Comparison of ENCODE assay signal across 26 mouse cellular contexts in genomic region chr1:73123012-73123411, GRCm38 (mm10).
DNase-seq lines count a peak whose midpoint lies in the region; ATAC-seq and TF ChIP-seq lines count a peak whose summit lies in the region.
"Had no signal": no experiment of that assay in that cellular context is flagged by ENCODE, and none has a peak within 500 bp of the region (broad histone marks: within the 10 kb centered on the region; RNA-seq: fewer than 3 reads in every experiment).

No protein-coding gene starts in this region.

- no peak for TF ChIP-seq CTCF in embryonic fibroblast, embryonic 13.5 days (IDR thresholded peaks at IDR 0.05; ENCODE audit: borderline replicate concordance, insufficient read depth, low read length)

- no peak; the same call in 1 of the 2 replicates for ATAC-seq in embryonic facial prominence, embryonic 14.5 days (ENCODE audit: low read depth)
- ATAC-seq in limb, embryonic 14.5 days (ENCODE audit: low FRiP score, low read depth): peak; percentile 57; the same call in 1 of the 2 replicates
- no peak for ATAC-seq in inflammation-experienced regulatory T-cells, adult 6 months
- ATAC-seq: activated CD4-positive, CD25-positive, alpha-beta regulatory T cell, adult 4 months; CD4-positive, CD25-positive, alpha-beta regulatory T cell, adult 4 months; forebrain, embryonic 14.5 days; forebrain, embryonic 16.5 days; Patski had no signal

- H3K9ac ChIP-seq in embryonic facial prominence, embryonic 14.5 days (ENCODE audit: low read depth, low read length): no peak overlapping the region
- H3K9ac ChIP-seq in limb, embryonic 14.5 days (ENCODE audit: low read depth, low read length, severe bottlenecking): no peak overlapping the region
- H3K9ac ChIP-seq: embryonic facial prominence, embryonic 13.5 days; forebrain, embryonic 12.5 days had no signal

- peaks cover 13% of the 10 kb centered on the region for H3K4me1 ChIP-seq in embryonic facial prominence, embryonic 14.5 days (ENCODE audit: control insufficient read depth, insufficient read depth, low read length)
- peaks cover 11% of the 10 kb centered on the region for H3K4me1 ChIP-seq in embryonic facial prominence, embryonic 10.5 days
- H3K4me1 ChIP-seq in limb, embryonic 14.5 days (ENCODE audit: control insufficient read depth, insufficient read depth, low read length): peaks cover 5% of the 10 kb centered on the region; the same call in 1 of the 2 replicates
- peaks cover 2% of the 10 kb centered on the region; the same call in 1 of the 2 replicates for H3K4me1 ChIP-seq in limb, embryonic 10.5 days
- H3K4me1 ChIP-seq in embryonic fibroblast, embryonic 13.5 days (ENCODE audit: control insufficient read depth, insufficient read depth, low read length): 0 out of 2 replicates have a peak, but pooled peaks cover 8% of the 10 kb centered on the region
- H3K4me1 ChIP-seq: forebrain, embryonic 12.5 days had no signal

- peak; percentile 53 for DNase-seq in embryonic facial prominence, embryonic 14.5 days (ENCODE audit: low spot score)
- no peak for DNase-seq in embryonic facial prominence, embryonic 10.5 days (ENCODE audit: low spot score)
- peak; percentile 38 for DNase-seq in limb, embryonic 14.5 days (ENCODE audit: low spot score)
- no peak for DNase-seq in limb, embryonic 10.5 days (ENCODE audit: low spot score)
- peak; percentile 32 for DNase-seq in skeletal muscle tissue, adult 2 months (ENCODE audit: low read depth, low spot score)
- DNase-seq: adrenal gland, adult 8-10 months; adrenal gland, postnatal 14 days; adrenal gland, postnatal 36 days; B cell, adult 2 months; cerebellum, adult 11-12 months; cerebellum, adult 2 months; cerebellum, adult 9-10 months; cerebellum, postnatal 10 days; cerebellum, postnatal 25 days had no signal

- no peaks in the 10 kb centered on the region for H3K36me3 ChIP-seq in embryonic facial prominence, embryonic 14.5 days (ENCODE audit: control insufficient read depth, insufficient read depth, low read length)
- no peaks in the 10 kb centered on the region for H3K36me3 ChIP-seq in embryonic facial prominence, embryonic 10.5 days (replicated peaks)
- H3K36me3 ChIP-seq in limb, embryonic 14.5 days (ENCODE audit: control insufficient read depth, insufficient read depth, low read length): no peaks in the 10 kb centered on the region
- H3K36me3 ChIP-seq in limb, embryonic 10.5 days: no peaks in the 10 kb centered on the region
- H3K36me3 ChIP-seq: embryonic facial prominence, embryonic 13.5 days; forebrain, embryonic 10.5 days; forebrain, embryonic 12.5 days; G1E had no signal

- TF ChIP-seq POLR2A in limb, embryonic 14.5 days (IDR thresholded peaks at IDR 0.05; ENCODE audit: borderline replicate concordance, extremely low read depth, insufficient read depth, insufficient read length): no peak
- no peak for TF ChIP-seq POLR2A in embryonic fibroblast, embryonic 13.5 days (IDR thresholded peaks at IDR 0.05; ENCODE audit: low read depth, low read length)

- no peaks in the 10 kb centered on the region for H3K27me3 ChIP-seq in embryonic facial prominence, embryonic 14.5 days (replicated peaks; ENCODE audit: control insufficient read depth, insufficient read depth, low read length)
- H3K27me3 ChIP-seq in embryonic facial prominence, embryonic 10.5 days (replicated peaks; ENCODE audit: low read depth, poor library complexity, severe bottlenecking): no peaks in the 10 kb centered on the region
- H3K27me3 ChIP-seq in limb, embryonic 14.5 days (ENCODE audit: control insufficient read depth, insufficient read depth, low read length): no peaks in the 10 kb centered on the region
- H3K27me3 ChIP-seq in limb, embryonic 10.5 days (ENCODE audit: low read depth, poor library complexity, severe bottlenecking): no peaks in the 10 kb centered on the region
- H3K27me3 ChIP-seq: embryonic facial prominence, embryonic 13.5 days; forebrain, embryonic 12.5 days; Patski had no signal

- H3K27ac ChIP-seq in embryonic facial prominence, embryonic 14.5 days (replicated peaks; ENCODE audit: low read depth, low read length): no peak overlapping the region
- H3K27ac ChIP-seq in embryonic facial prominence, embryonic 10.5 days (replicated peaks): no peak overlapping the region
- H3K27ac ChIP-seq in limb, embryonic 14.5 days (replicated peaks; ENCODE audit: low read depth, low read length): no peak overlapping the region
- no peak overlapping the region for H3K27ac ChIP-seq in limb, embryonic 10.5 days
- H3K27ac ChIP-seq in embryonic fibroblast, embryonic 13.5 days (ENCODE audit: insufficient read depth, low read length): peak overlapping the region; percentile 29
- H3K27ac ChIP-seq: embryonic facial prominence, embryonic 13.5 days; forebrain, embryonic 10.5 days; forebrain, embryonic 12.5 days had no signal

- no peak overlapping the region for H3K4me2 ChIP-seq in embryonic facial prominence, embryonic 14.5 days (ENCODE audit: low read depth, low read length)
- H3K4me2 ChIP-seq in limb, embryonic 14.5 days (replicated peaks; ENCODE audit: low read depth, low read length, severe bottlenecking): no peak overlapping the region
- H3K4me2 ChIP-seq: embryonic facial prominence, embryonic 13.5 days; forebrain, embryonic 12.5 days had no signal

- 78% methylated on average over 9 of the region's 9 CpGs for whole genome bisulfite sequencing in embryonic facial prominence, embryonic 14.5 days
- WGBS in embryonic facial prominence, embryonic 10.5 days: 83% methylated on average over 9 of the region's 9 CpGs
- 59% methylated on average over 9 of the region's 9 CpGs for WGBS in limb, embryonic 14.5 days
- 89% methylated on average over 9 of the region's 9 CpGs for WGBS in limb, embryonic 10.5 days

- H3K9me3 ChIP-seq in embryonic facial prominence, embryonic 14.5 days (ENCODE audit: control insufficient read depth, low read length): no peaks in the 10 kb centered on the region
- H3K9me3 ChIP-seq in embryonic facial prominence, embryonic 10.5 days: no peaks in the 10 kb centered on the region
- no peaks in the 10 kb centered on the region for H3K9me3 ChIP-seq in limb, embryonic 14.5 days (ENCODE audit: control insufficient read depth, low read length)
- no peaks in the 10 kb centered on the region for H3K9me3 ChIP-seq in limb, embryonic 10.5 days (replicated peaks)
- H3K9me3 ChIP-seq: embryonic facial prominence, embryonic 13.5 days; forebrain, embryonic 10.5 days; forebrain, embryonic 12.5 days; G1E had no signal

- no peak overlapping the region for H3K4me3 ChIP-seq in embryonic facial prominence, embryonic 14.5 days (ENCODE audit: low read depth, low read length)
- H3K4me3 ChIP-seq in embryonic facial prominence, embryonic 10.5 days: no peak overlapping the region
- H3K4me3 ChIP-seq in limb, embryonic 14.5 days (replicated peaks; ENCODE audit: low read length): no peak overlapping the region
- H3K4me3 ChIP-seq in limb, embryonic 10.5 days: no peak overlapping the region
- H3K4me3 ChIP-seq in embryonic fibroblast, embryonic 13.5 days (ENCODE audit: insufficient read depth, low read length): no peak overlapping the region
- H3K4me3 ChIP-seq: embryonic facial prominence, embryonic 13.5 days; erythroblast, embryonic 14.5 days; forebrain, embryonic 10.5 days; forebrain, embryonic 12.5 days had no signal

Comparison
In these comparisons a context has a peak if more than half of its experiments do, and no peak if none do; other contexts are left out.
1. DNase-seq: peak in embryonic facial prominence, embryonic 14.5 days (single experiment), limb, embryonic 14.5 days (single experiment) and skeletal muscle tissue, adult 2 months (single experiment); none in embryonic facial prominence, embryonic 10.5 days (single experiment) and limb, embryonic 10.5 days (single experiment).